Mouse (Mus musculus) heart, embryonic 11.5 days (tissue): ENCODE data around the gene Mta3. TPM values are rescaled to one million over a fixed set of nuclear protein-coding genes. Genes with fewer than 3 reads are reported as not detected.

Experiments used
- ATAC-seq: fragments of 200-750 bp; cut with Nextera tagmentation; replicated peaks from 2 replicates; pipeline ENCODE4 v1.8.0; 2017; ENCODE audit warnings: moderate library complexity; ENCODE audit not compliant: insufficient number of reproducible peaks, low FRiP score, low TSS enrichment
- H3K27ac ChIP-seq: fragments of 300-500 bp; sonication (generic); 2 replicates; pipeline ENCODE4 v1.5.1; 2014; ENCODE audit warnings: mild to moderate bottlenecking, low read depth, low read length
- H3K27me3 ChIP-seq: fragments of 300-500 bp; sonication (generic); 2 replicates; pipeline ENCODE4 v1.6.1; 2014; ENCODE audit warnings: mild to moderate bottlenecking, low read length, mixed read lengths; ENCODE audit not compliant: control insufficient read depth, insufficient read depth
- H3K36me3 ChIP-seq: fragments of 300-500 bp; sonication (generic); 2 replicates; pipeline ENCODE4 v1.6.1; 2014; ENCODE audit warnings: mild to moderate bottlenecking, low read length, moderate library complexity, mixed read lengths; ENCODE audit not compliant: control insufficient read depth, insufficient read depth
- H3K4me1 ChIP-seq: fragments of 300-500 bp; sonication (generic); 2 replicates; pipeline ENCODE4 v1.6.1; 2014; ENCODE audit warnings: low read length; ENCODE audit not compliant: control insufficient read depth, insufficient read depth
- H3K4me2 ChIP-seq: fragments of 300-500 bp; sonication (generic); 2 replicates; pipeline ENCODE4 v1.6.1; 2014; ENCODE audit warnings: mild to moderate bottlenecking, moderate library complexity
- H3K4me3 ChIP-seq: fragments of 300-500 bp; sonication (generic); 2 replicates; pipeline ENCODE4 v1.5.1; 2014; ENCODE audit warnings: low read depth, low read length
- H3K9ac ChIP-seq: fragments of 300-500 bp; sonication (generic); 2 replicates; pipeline ENCODE4 v1.6.1; 2014; ENCODE audit warnings: mild to moderate bottlenecking, low read depth, low read length, moderate library complexity
- H3K9me3 ChIP-seq: fragments of 300-500 bp; sonication (generic); replicated peaks from 2 replicates; pipeline ENCODE4 v1.6.1; 2016; ENCODE audit warnings: low read length; ENCODE audit not compliant: control insufficient read depth
- WGBS: fragments of 180-500 bp; shearing (Covaris S2); extraction: QIAGEN DNeasy Blood & Tissue Kit; methylation state at CpG from one replicate; pipeline ENCODE4 v1.1.7; 2014; ENCODE audit not compliant: insufficient replicate concordance; 5-methylcytosine and 5-hydroxymethylcytosine counted together
- polyA plus RNA-seq: library from polyadenylated mRNA; unstranded; fragments of >200 nt; fragmentation: Nextera tagmentation; extraction: Ambion mirVana; gene quantifications from 2 replicates; pipeline ENCODE4 v1.2.1, GENCODE M21; 2014

The Mta3 gene
- polyA plus RNA-seq, 1 experiment from 2014 or later, result 48.6 TPM

- WGBS, result 73% methylated on average over 21 of the region's 21 CpGs
- Histone ChIP-seq H3K27me3 (no peaks in the 10 kb centered on the region), H3K9me3 (no peaks in the 10 kb centered on the region), H3K27ac (no peak overlapping the region), H3K9ac (no peak overlapping the region), H3K4me2 (no peak overlapping the region), H3K4me1 (peaks cover 3% of the 10 kb centered on the region), H3K36me3 (no peaks in the 10 kb centered on the region), H3K4me3 (no peak overlapping the region)
- ATAC-seq, result no peak
These were observed 140.5 kb downstream of the Mta3 start for GRCm38 (mm10) chr17:83846301-83847021.

GRCm38 (mm10) chr17:83847100-83847499 lies 141.1 kb downstream of the Mta3 start:
- no peak overlapping the region for H3K4me2 ChIP-seq
- H3K27me3 ChIP-seq, result no peaks in the 10 kb centered on the region
- H3K4me3 ChIP-seq, result no peak overlapping the region
- H3K36me3 ChIP-seq, result no peaks in the 10 kb centered on the region
- no peaks in the 10 kb centered on the region for H3K9me3 ChIP-seq
- WGBS, result 78% methylated on average over 6 of the region's 6 CpGs
- peaks cover 3% of the 10 kb centered on the region for H3K4me1 ChIP-seq
- ATAC-seq, result no peak
- no peak overlapping the region for H3K9ac ChIP-seq
- H3K27ac ChIP-seq, result no peak overlapping the region

GRCm38 (mm10) chr17:83847815-83848214 lies 141.9 kb downstream of the Mta3 start, which contains the start of gene Haao:
TSS of gene Haao (minus strand) at chr17:83847963.
- H3K4me2 ChIP-seq, result no peak within 1 kb of the TSS
- H3K4me1 ChIP-seq, result peaks cover 3% of the 10 kb centered on the region
- no peak within 1 kb of the TSS for H3K9ac ChIP-seq
- 79% methylated on average over 3 of the region's 3 CpGs for WGBS
- no peak within 1 kb of the TSS for H3K4me3 ChIP-seq
- no peak for ATAC-seq
- no peak within 1 kb of the TSS for H3K27ac ChIP-seq
- H3K27me3 ChIP-seq, result no peaks in the 10 kb centered on the region
- no peaks in the 10 kb centered on the region for H3K9me3 ChIP-seq
- no peaks in the 10 kb centered on the region for H3K36me3 ChIP-seq

GRCm38 (mm10) chr17:83848482-83848881 lies 142.5 kb downstream of the Mta3 start:
- WGBS, result 53% methylated on average over 4 of the region's 4 CpGs
- Histone ChIP-seq H3K4me3 (no peak overlapping the region), H3K4me2 (no peak overlapping the region), H3K27ac (no peak overlapping the region), H3K4me1 (peaks cover 3% of the 10 kb centered on the region), H3K9ac (no peak overlapping the region), H3K27me3 (no peaks in the 10 kb centered on the region), H3K9me3 (no peaks in the 10 kb centered on the region), H3K36me3 (no peaks in the 10 kb centered on the region)
- no peak for ATAC-seq

DNA sequence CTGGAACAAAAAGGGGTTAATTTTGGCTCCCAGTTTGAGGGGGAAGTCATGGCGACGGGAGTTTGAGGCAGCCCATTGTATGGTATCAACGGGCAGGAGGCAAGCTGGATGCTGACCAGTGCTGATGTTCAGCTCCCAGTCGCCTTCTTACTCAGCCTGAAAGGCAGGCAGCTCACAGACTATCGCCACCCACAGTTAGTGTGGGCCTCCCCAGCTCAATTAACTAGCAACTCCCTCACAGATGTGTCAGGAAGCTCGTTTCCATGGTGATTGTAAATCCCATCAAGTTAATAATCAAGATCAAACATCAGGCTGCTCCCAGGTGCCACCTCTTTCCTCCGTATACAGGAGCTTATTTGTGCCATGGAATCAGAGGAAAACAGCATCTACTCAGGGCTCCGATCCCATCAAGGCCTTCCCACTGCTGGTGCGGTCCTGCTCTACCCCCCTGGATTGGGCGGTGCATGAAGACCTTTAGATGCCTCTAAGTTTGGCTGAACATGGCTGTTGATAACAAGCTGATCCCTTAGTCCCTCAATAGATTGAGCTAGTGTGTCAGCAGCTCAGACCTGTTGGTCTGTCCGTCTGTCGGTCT lies 143.2 kb downstream of the Mta3 start:
- H3K27ac ChIP-seq, result no peak overlapping the region
- H3K4me3 ChIP-seq, result no peak overlapping the region
- 57% methylated on average over 12 of the region's 12 CpGs for WGBS
- H3K4me1 ChIP-seq, result peaks cover 3% of the 10 kb centered on the region; the same call in 1 of the 2 replicates
- no peaks in the 10 kb centered on the region for H3K27me3 ChIP-seq
- no peak overlapping the region for H3K4me2 ChIP-seq
- no peaks in the 10 kb centered on the region for H3K36me3 ChIP-seq
- no peaks in the 10 kb centered on the region for H3K9me3 ChIP-seq
- ATAC-seq, result no peak
- H3K9ac ChIP-seq, result no peak overlapping the region

DNA sequence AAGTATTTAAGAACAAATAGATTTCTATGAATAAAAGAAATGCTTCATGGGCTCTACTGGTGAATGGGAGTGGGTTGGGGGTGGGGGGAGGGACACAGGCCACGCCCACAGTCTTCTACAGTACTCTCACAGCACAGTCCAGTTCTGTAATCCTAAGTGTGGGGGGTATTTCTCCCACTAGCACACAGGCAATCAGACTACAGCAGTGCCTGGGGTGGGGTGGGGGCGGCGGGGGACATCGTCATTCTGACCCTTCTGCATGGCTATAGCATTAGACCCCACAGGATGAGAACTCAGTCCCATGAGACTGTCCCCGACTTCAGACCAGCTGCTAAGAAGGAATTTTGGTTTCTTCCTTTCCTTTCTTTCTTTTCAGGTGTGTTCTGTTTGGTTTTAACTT lies 143.8 kb downstream of the Mta3 start:
- Histone ChIP-seq H3K36me3 (no peaks in the 10 kb centered on the region), H3K9me3 (no peaks in the 10 kb centered on the region), H3K4me2 (peak overlapping the region; percentile 52; the same call in 1 of the 2 replicates), H3K4me1 (peaks cover 3% of the 10 kb centered on the region; the same call in 1 of the 2 replicates), H3K27ac (no peak overlapping the region), H3K9ac (no peak overlapping the region), H3K27me3 (no peaks in the 10 kb centered on the region), H3K4me3 (no peak overlapping the region)
- ATAC-seq, result no peak
- 76% methylated on average over 5 of the region's 5 CpGs for WGBS

DNA sequence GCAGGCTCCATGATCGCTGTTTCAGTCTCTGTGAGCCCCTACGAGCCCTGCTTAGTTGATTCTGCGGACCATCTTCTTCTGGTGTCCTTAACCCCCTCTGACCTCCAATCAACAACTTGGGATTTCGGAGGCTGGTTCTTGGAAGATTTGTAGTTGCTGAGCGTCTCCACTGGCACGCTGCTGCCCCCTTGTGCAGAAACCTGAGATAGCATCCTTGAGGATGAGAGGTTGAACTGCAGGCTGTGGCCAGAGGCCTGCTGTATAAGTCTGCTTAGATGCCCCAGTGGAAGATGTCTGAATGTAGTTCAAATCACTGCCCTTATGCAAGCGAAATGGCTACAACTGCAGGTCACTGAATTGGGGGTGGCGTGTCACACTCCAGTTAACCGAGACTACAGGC lies 144.5 kb downstream of the Mta3 start:
- Histone ChIP-seq H3K4me1 (peaks cover 3% of the 10 kb centered on the region; the same call in 1 of the 2 replicates), H3K9me3 (no peaks in the 10 kb centered on the region), H3K9ac (no peak overlapping the region), H3K4me3 (no peak overlapping the region), H3K4me2 (peak overlapping the region; percentile 52), H3K27me3 (no peaks in the 10 kb centered on the region), H3K27ac (no peak overlapping the region), H3K36me3 (no peaks in the 10 kb centered on the region)
- ATAC-seq, result no peak
- WGBS, result 10% methylated on average over 9 of the region's 9 CpGs

- WGBS, result 79% methylated on average over 5 of the region's 5 CpGs
- no peak overlapping the region for H3K4me2 ChIP-seq
These were observed 144.9 kb downstream of the Mta3 start for GRCm38 (mm10) chr17:83850864-83851263.

More at GRCm38 (mm10) chr17:83850864-83851263, 144.9 kb downstream of the Mta3 start:
- Histone ChIP-seq H3K9me3 (no peaks in the 10 kb centered on the region), H3K36me3 (no peaks in the 10 kb centered on the region), H3K27me3 (no peaks in the 10 kb centered on the region), H3K9ac (no peak overlapping the region), H3K4me3 (no peak overlapping the region), H3K4me1 (peaks cover 3% of the 10 kb centered on the region; the same call in 1 of the 2 replicates), H3K27ac (no peak overlapping the region)
- no peak for ATAC-seq
